Mouse (Mus musculus): ENCODE results near the gene Kctd20.

DNA sequence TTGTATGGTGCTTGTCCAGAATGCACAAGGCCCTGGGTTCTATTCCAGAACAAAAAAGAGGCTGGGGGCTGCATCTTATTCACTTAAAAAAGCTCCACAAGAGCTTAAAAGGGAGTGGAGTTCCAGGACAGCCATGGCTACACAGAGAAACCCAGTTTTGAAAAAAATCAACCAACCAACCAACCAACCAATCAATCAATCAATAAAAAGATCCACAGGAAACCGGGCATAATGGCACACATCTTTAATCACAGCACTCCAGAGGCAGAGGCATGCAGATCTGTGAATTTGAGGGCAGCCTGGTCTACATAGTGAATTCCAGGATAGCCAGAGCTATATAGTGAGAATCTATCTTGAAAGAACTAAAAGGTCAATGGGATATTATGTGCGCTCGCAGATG lies 53.3 kb downstream of the Kctd20 start:
- TF ChIP-seq MYOD1 (IDR thresholded peaks at IDR 0.05; ENCODE audit: control insufficient read depth, insufficient read length, low read depth) (no peak), MAX (IDR thresholded peaks at IDR 0.05) (no peak), MYOG (IDR thresholded peaks at IDR 0.05; ENCODE audit: control insufficient read depth, extremely low read depth, insufficient read length) (no peak), CTCF (IDR thresholded peaks at IDR 0.05; ENCODE audit: control insufficient read depth, insufficient read depth, insufficient read length) (no peak)

Measured in C2C12 (cell line).